ENCODE assay signal across 31 mouse cellular contexts in the genomic region with DNA sequence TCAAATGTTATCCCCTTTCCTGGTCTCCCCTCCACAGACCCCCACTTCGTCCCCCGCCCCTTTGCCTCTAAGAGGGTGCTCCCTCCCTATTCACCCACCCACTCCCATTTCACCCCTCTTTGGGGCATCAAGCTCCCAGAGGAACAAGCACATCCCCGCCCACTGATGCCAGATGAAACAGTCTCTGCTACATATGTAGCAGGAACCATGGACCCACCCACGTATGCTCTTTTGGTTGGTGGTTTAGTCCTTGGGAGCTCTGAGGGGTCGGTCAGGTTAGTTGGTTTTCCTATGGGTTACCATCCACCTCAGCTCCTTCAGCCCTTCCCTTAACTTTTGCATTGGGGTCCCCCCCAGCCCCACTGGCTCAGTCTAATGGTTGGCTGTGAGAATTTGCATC.
"Had no signal": no experiment of that assay in that cellular context is flagged by ENCODE, and none has a peak within 500 bp of the region (broad histone marks: within the 10 kb centered on the region; RNA-seq: fewer than 3 reads in every experiment).

No protein-coding gene starts in this region.

- H3K9ac ChIP-seq: limb, embryonic 12.5 days; limb, embryonic 13.5 days; limb, embryonic 15.5 days; liver, embryonic 12.5 days; liver, embryonic 13.5 days; liver, embryonic 14.5 days; liver, embryonic 15.5 days; liver, postnatal 0 days; lung, embryonic 14.5 days; lung, embryonic 15.5 days; midbrain, embryonic 12.5 days; midbrain, embryonic 13.5 days; midbrain, embryonic 15.5 days had no signal

- H3K4me3 ChIP-seq: limb, embryonic 10.5 days; limb, embryonic 12.5 days; limb, embryonic 13.5 days; limb, embryonic 15.5 days; liver, embryonic 12.5 days; liver, embryonic 13.5 days; liver, embryonic 15.5 days; lung, embryonic 15.5 days; megakaryocyte, embryonic 14.5 days; midbrain, embryonic 10.5 days; midbrain, embryonic 12.5 days; midbrain, embryonic 13.5 days; midbrain, embryonic 15.5 days; myocyte had no signal

- H3K9me3 ChIP-seq: limb, embryonic 10.5 days; limb, embryonic 12.5 days; limb, embryonic 13.5 days; limb, embryonic 15.5 days; liver, embryonic 12.5 days; liver, embryonic 13.5 days; liver, embryonic 15.5 days; lung, embryonic 15.5 days; megakaryocyte, embryonic 14.5 days; midbrain, embryonic 10.5 days; midbrain, embryonic 12.5 days; midbrain, embryonic 13.5 days; midbrain, embryonic 15.5 days had no signal

- H3K36me3 ChIP-seq: limb, embryonic 10.5 days; limb, embryonic 12.5 days; limb, embryonic 13.5 days; limb, embryonic 15.5 days; liver, embryonic 12.5 days; liver, embryonic 13.5 days; liver, embryonic 15.5 days; lung, embryonic 15.5 days; midbrain, embryonic 10.5 days; midbrain, embryonic 12.5 days; midbrain, embryonic 13.5 days; midbrain, embryonic 15.5 days had no signal

- H3K27ac ChIP-seq: limb, embryonic 10.5 days; limb, embryonic 12.5 days; limb, embryonic 13.5 days; limb, embryonic 15.5 days; liver, embryonic 12.5 days; liver, embryonic 13.5 days; liver, embryonic 14.5 days; liver, embryonic 15.5 days; lung, embryonic 15.5 days; macrophage; midbrain, embryonic 10.5 days; midbrain, embryonic 12.5 days; midbrain, embryonic 13.5 days; midbrain, embryonic 15.5 days had no signal

- H3K4me2 ChIP-seq: limb, embryonic 12.5 days; limb, embryonic 13.5 days; limb, embryonic 15.5 days; liver, embryonic 11.5 days; liver, embryonic 12.5 days; liver, embryonic 13.5 days; liver, embryonic 15.5 days; lung, embryonic 14.5 days; lung, embryonic 15.5 days; midbrain, embryonic 11.5 days; midbrain, embryonic 12.5 days; midbrain, embryonic 13.5 days; midbrain, embryonic 15.5 days had no signal

- H3K4me1 ChIP-seq: limb, embryonic 10.5 days; limb, embryonic 12.5 days; limb, embryonic 13.5 days; limb, embryonic 15.5 days; liver, embryonic 12.5 days; liver, embryonic 13.5 days; liver, embryonic 15.5 days; lung, embryonic 15.5 days; megakaryocyte, embryonic 14.5 days; midbrain, embryonic 10.5 days; midbrain, embryonic 12.5 days; midbrain, embryonic 13.5 days; midbrain, embryonic 15.5 days had no signal

- DNase-seq: left cerebral cortex, postnatal 4 days; liver; liver, embryonic 13.5 days; liver, postnatal 0 days; lung, adult 18-20 months; lung, adult 2 months; lung, embryonic 14.5 days; lung, postnatal 10 days; lung, postnatal 14 days; lung, postnatal 36 days; lung, postnatal 4 days; midbrain, embryonic 14.5 days had no signal

- ATAC-seq: liver, embryonic 12.5 days; liver, postnatal 0 days; lung, postnatal 0 days; midbrain, embryonic 13.5 days; midbrain, embryonic 15.5 days; midbrain, embryonic 16.5 days had no signal

- H3K27me3 ChIP-seq: limb, embryonic 12.5 days; limb, embryonic 13.5 days; limb, embryonic 15.5 days; liver, embryonic 12.5 days; liver, embryonic 13.5 days; liver, embryonic 15.5 days; lung, embryonic 15.5 days; megakaryocyte, embryonic 14.5 days; midbrain, embryonic 12.5 days; midbrain, embryonic 13.5 days; midbrain, embryonic 15.5 days had no signal
